Mouse (Mus musculus): ENCODE results near the gene Mcam.
A peak's percentile ranks its signal among the peaks of the same experiment; 100 is the strongest.

GRCm38 (mm10) chr9:44178389-44178788 is 44.1 kb downstream of the Mcam start:
- TF ChIP-seq POLR2A (IDR thresholded peaks at IDR 0.05; ENCODE audit: borderline replicate concordance, insufficient read depth, low read length): no peak
- peak; percentile 36; the same call in 1 of the 2 replicates for TF ChIP-seq CTCF (IDR thresholded peaks at IDR 0.05; ENCODE audit: borderline replicate concordance, insufficient read depth, low read depth, low read length)
